Mouse (Mus musculus): ENCODE results near the gene Tulp1.
"Not testable (repeated sequence)": the region's sequence is repeated elsewhere in the genome, so short reads cannot be mapped to it uniquely, and the experiment has no call there.

The Tulp1 gene

DNA sequence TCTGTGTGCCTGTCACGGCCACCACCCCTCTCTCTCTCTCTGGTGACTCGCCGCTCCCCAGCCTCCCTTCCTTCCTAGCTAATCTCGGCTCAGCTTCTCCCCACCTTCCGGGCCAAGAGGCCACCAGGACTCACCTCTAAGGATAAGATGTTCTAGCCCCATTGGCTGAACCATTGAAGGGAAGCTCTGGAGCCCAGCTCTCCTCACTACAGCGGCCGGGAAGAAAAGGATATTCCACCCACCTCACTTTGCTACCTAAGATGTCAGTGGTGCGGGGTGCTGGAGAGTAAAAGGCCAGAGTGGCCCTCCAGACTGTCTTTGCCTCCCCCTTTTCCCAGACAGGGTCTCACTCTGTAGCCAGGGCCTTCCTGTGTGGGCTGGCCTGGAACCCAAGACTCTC lies at the start of gene Tulp1:
Gene Tulp1, minus strand, starts transcription at position 101 of the 400 bp plus-strand sequence.
- no peak for DNase-seq (ENCODE audit: low spot score in 2 of 2)

DNA sequence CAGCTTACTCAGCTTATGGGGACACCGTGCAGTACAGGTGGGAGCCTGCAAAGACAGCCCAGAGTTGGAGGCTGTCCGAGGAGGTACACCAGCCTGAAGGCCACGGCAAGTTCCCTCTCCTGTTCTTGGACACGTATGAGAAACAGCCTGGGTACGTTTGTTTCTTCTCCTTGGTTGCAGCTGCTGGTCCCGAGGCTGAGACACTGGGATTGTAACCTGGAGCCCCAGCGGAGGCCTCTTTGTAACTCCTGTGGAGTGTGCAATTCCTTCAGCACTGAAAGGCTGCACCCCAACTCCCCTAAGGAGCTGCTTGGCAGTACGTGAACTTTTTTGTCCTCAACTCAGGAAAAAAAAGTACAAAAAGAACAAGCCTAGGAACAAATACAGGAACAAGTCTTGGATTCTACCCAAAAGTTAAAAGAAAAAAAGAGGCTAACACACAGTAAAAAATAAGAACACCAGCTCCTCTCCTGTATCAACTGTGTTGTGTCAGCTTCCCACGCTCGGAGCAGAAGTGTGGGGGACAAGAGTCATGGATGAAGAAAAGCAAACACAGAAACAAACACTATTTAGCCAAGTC lies 46.4 kb upstream of the Tulp1 start:
- no peak for DNase-seq (ENCODE audit: low spot score in 2 of 2)

DNA sequence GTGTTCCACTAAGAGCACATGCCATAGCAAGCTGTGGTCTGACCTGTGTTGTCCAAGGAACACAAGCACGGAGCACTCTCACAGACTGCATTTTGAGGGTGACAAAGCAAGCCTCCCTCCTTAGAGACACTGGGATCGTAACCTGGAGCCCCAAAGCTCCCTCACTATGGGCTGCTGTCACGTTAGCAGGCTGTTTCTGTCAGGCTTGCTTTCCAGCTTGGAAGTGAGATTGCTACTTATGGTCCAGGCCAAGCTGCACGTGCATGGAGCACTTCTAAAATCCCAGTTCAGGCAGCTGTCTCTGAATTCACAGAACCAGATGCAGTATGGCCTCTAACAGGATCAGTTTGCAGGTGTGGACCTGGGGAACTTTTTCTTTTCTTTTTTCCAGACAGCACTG lies 45.7 kb upstream of the Tulp1 start:
- no peak for DNase-seq (ENCODE audit: low spot score in 2 of 2)

DNA sequence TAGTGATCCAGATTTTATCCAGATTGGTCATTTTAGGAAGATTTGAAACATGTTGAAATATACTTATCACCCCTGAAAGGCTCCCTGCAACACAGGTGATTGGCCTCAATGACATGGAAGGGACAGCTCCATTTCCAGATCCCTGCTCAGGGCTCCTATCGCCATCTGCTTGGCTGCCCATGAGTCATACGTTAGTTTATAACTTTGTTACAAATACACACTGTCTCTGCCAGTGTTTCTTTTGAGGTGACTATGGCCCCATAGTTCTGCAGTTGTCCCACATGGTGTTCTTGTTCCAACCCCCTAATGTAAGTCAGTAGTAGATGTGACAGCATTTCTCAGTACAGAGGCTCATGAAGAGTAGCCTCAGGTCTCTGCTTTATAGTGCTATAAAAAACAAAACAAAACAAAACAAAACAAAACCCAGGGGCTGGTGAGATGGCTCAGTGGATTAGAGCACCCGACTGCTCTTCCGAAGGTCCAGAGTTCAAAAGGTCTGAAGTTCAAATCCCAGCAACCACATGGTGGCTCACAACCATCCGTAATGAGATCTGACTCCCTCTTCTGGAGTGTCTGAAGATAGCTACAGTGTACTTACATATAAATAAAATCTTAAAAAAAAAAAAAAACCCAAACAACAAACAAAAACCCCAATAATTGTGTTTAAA lies 43.4 kb upstream of the Tulp1 start:
- DNase-seq (ENCODE audit: low spot score in 2 of 2), result no peak

DNA sequence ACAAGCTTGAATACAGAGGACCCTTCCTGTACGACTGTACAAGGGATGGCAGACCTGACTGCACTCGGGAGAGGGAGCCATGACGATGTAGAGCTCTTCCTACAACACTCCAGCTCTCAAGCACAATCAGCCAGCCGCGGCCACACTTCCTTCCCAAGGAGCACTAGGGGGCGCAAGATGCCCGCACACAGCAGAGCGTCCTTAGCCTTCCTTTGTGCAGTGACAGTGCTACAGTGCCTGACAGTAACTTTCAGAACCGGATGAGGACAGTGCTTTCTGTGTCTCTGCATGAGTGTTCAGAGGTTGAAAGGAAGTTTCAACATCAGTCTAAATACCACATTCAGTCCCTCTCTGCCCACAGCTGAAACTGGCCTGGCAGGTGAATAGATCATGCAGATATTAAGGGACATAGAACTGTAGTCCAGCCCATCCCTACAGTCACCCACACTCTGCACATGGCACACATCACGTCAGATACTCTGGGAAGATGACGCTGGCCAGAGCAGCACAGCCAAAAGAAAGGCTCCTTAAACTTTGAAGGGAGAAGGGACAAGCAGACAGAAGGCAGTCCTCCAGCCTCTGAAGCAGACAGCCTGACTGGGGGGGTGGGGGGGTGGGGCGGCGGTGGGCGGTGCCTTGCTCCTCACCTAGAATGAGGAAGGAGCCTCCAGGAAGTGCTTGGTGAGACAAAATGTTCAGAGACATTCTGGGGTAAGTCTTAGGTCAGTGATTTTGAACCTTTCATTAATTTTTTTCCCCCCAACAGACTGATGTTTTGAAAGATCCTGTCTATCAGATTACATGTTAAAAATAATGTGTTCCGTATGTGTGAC lies 42.6 kb upstream of the Tulp1 start:
- DNase-seq (ENCODE audit: low spot score in 2 of 2), result peak; percentile 71 to 81

DNA sequence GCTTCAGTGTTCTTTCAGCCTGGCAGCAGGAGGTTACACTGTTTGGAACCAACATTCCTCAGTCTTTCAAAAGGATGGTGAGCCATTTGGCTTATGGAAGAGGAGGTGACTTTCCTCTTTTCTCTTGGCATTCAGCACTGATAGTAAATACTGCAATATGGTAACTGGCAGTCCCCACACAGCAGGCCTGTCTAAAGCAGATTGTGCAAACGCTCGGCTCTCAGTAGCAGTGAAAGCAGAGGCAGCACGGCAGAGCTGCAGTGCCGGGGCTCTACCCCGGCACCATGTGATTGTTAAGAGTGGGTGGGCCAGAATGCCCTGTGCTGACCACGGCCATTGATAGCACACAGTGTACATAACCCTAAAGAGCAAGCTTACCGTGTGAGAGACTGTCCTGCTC lies 41.4 kb upstream of the Tulp1 start:
- DNase-seq (ENCODE audit: low spot score in 2 of 2), result no peak

DNA sequence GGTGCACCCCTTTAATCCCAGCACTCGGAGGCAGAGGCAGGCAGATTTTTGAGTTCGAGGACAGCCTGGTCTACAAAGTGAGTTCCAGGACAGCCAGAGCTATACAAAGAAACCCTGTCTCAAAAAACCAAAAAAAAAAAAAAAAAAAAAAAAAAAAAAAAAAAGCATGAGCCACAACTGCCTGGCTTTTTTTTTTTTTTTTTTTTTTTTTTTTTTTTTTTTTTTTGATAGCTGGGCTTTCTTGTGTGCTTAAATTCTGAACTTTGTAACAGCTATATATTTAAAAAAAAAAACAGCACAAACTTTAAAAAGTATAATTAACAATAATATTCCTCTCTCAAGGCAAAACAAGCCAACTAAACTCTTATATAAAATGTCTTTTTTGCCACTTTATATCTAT lies 39.7 kb upstream of the Tulp1 start:
- not testable (repeated sequence) for DNase-seq (ENCODE audit: low spot score in 2 of 2)

DNA sequence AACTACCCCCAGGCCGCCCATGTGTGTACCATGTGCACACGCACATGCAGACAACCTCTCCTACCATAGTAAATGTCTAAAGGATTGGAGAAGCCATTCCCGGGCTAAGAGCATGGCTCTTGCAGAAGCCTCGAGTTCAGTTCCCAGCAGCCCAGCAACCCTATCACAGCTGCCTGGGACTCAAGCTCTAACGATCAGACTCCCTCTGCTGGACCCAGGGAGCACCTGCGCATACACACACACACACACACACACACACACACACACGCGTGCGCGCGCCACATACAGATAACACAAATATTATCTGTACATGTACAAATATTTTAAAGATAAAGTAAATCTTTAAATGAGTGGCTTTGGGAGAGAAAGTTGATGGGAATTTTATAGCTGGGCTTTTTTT lies 39.3 kb upstream of the Tulp1 start:
- DNase-seq (ENCODE audit: low spot score in 2 of 2), result no peak

DNA sequence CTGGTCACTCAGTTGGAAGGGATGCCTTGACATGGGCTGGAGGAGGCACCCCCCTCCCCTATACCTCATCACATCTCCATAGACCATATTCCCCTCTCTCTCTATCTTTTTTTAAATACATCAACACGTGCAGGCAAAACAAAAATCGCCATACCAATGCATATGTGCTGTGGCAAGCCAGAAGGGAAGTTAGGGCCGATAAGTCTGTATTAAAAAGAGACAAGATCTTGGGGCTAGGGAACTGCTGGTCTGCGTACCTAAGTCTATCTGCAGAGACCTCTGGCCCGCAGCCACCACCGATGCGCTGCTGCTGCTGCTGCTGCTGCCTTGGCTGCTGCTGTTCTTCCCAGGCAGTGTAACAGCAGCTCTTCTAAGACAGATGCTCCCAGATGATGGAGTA lies 30.0 kb upstream of the Tulp1 start:
- no peak for DNase-seq (ENCODE audit: low spot score in 2 of 2)

DNA sequence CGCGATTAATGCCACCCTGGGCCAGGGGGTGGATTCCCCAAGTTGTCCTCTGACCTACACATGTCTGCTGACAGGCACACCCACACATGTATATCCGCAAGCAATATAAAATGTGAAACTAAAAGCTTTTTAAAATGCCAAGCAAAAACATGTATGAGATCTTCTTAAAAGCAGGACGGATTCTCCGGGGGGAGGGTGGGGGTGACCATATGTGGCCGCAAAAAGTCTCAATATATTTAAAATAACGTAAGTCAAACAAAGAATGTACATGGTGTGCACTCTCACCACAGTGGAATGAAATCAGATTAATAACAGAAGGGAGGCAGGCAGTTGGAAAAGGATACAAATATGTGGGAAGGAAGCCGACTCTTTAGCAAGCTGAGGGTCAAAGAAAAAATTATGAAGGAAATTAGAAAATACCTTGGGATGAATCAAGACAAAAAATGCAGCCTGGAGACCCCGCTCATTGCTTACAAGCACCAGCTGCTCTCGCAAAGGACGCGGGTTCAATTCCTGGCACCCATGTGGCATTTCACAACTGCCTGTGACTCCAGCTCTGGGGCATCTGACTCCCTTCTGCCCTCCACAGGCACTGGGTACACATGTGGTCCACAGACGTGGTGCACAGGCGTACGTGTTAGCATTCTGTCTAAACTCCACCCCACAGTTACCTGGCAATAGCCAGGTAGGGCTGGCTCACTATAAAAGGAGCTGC lies 29.2 kb upstream of the Tulp1 start:
- DNase-seq (ENCODE audit: low spot score in 2 of 2), result no peak

DNA sequence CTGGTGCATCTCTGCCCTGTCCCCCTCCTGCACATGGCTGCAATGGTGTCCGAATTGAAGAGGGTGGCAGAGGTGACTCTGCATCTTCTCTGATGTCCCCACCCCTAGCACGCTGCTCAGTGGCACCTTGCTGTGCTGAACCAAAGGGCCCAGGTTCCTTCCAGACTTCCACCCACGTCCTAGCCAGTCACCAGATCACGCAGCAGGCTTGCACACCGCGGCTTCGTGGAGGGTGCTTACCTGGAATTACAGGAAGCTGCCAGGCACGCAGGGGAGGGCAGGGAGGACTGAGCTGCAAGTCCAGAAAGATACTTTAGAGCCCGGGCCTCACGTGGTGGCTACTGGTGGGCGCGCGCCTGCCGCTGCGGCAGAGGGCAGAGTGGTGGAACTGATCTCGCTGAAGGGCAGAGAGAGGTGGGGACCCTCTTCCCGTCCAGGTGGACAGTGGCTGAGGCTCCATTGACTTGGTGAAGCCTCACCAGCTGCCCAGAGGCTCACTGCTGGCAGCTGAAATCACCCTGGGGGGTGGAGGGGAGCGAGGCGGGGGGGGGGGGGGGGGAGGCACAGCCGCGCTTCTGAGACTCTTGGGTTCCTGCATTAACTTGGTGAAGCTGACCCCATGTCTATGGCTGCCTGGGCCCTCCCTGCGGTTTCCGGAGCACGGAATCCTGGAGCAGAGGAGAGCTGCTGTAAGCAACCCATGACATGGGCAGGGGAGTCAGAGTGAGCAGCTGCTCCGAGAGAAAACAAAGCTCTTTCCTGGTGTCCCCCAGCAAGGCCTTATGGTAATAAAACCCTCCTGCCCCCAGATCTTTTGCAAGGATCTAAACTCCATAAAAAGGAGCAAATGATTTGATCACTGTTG lies 26.8 kb upstream of the Tulp1 start:
- DNase-seq (ENCODE audit: low spot score in 2 of 2), result no peak

DNA sequence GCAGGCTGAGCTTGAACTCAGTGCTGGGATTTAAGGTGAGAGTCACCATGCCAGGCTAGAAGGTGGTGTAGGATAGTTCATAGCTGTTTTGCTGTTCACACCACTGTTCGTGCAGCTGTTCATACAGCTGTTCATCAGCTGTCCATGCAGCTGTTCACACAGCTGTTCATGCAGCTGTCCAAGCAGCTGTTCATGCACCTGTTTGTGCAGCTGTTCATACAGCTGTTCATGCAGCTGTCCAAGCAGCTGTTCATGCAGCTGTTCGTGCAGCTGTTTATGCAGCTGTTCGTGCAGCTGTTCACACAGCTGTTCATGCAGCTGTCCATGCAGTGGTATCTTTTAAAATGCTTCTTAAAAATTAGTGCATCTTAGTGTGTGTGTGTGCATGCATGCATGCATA lies 23.5 kb upstream of the Tulp1 start:
- no peak for DNase-seq (ENCODE audit: low spot score in 2 of 2)

DNA sequence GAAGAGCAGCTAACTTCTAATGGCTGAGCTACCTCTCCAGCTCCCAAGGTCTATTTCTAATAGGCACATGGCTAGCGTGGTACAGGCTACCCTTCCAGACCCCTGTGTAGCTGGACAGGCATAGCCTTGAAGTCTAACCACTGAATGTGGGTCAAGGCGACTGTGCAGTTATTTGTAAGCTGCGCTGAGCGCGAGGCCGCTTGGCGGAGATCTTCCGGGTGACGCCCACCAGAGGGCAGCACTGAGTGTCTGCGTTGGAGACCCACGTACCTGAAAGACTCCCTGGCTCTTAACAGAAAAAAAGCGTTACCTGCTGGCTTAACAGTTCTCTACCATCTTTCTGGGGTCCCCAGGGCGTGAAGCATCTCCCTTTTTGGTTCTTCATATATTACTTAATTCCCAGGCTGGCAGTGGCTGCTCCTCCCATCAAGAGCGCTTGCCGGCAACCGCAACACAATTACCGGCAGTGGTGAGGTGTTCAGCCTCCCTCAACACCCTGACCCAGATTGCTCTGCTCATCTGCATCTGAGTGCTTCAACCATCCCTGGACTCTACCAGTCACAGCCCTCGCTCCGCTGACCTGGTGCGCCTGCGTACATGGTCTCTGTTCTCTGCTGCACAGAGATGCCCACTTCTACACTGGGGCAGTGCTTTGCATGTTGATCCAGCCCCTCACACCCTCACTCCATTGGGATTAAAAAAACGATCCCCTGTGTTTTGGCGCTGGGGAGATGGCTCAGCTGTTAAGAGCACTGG lies 21.3 kb upstream of the Tulp1 start:
- DNase-seq (ENCODE audit: low spot score in 2 of 2), result peak; percentile 69 to 81

DNA sequence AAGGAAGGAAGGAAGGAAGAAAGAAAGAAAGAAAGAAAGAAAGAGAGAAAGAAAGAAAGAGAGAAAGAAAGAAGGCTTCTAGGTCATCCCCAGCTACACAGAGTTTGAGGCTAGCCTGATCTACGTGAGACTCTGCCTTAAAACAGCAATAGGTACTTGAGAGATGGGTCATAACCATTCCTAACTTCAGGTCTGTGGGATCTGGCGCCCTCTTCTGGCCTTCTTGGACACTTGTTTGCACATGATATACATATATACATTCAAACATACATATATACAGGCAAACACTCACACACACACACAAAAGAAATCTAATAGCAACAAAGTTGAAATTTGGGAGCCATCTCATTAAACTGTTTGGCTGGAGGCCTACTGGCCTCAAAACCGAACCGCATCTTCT lies 19.3 kb upstream of the Tulp1 start:
- DNase-seq (ENCODE audit: low spot score in 2 of 2), result no peak

DNA sequence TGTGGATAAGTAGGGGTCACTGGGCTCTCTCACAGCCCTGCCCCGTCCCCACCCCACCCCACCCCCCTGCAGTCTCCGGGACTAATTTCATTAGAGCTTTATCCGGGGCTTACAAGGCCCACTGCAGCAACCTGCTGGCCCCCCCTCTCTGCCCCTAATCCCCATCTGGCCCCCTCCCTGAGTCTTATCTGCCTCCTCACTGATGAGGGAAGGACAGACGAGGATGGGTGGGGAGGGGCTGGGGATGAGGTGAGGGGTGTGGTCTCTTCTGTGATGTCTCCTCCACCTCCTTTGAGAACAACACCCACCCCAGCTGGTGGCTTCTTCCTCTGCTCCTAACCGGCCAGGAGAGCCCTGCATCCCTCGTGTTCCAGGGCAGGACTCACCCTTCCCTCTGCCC lies 15.2 kb upstream of the Tulp1 start:
- no peak for DNase-seq (ENCODE audit: low spot score in 2 of 2)

DNA sequence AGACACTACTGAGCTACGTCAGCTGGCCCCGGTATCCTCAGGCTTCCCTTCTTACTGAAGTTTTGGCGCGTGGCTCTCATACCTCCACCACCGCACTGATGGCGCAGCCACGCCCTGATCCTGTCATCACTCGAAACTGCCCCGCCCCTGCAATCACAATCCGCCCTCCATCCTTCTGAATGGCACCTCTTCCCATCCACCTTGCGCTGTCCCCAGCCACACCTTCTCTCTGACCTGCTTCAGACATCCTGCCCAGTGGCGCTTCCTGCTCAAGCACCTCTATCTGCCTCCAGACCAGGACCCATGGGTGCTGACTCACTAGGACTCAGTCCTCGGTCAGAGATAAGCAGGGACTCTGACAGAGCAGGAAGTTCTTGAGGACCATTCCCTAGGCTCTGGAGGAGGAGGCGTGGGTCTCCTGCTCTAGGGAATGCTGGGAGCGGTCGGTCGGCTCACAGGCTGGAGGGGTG lies 10.6 kb upstream of the Tulp1 start:
- no peak for DNase-seq (ENCODE audit: low spot score in 2 of 2)

DNA sequence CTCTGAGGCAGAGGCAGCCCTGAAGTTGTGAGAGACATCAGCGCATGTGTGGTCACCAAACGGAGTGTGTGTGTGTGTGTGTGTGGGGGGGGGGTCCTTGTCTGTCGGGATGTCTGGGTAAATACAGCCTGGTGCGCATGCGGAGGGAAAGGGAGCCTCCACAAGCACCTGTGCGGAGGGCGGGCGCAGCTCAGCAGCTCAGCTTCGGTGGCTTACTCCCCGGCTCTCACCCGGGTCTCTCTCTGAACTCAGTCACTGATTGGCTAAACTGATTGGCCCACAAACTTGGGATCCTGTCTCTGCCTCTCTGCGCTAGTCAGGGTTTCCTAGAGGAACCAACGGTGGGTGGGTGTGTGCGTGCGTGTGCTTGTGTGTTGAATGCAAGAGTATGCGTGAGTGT lies 9.5 kb upstream of the Tulp1 start:
- DNase-seq (ENCODE audit: low spot score in 2 of 2), result no peak

DNA sequence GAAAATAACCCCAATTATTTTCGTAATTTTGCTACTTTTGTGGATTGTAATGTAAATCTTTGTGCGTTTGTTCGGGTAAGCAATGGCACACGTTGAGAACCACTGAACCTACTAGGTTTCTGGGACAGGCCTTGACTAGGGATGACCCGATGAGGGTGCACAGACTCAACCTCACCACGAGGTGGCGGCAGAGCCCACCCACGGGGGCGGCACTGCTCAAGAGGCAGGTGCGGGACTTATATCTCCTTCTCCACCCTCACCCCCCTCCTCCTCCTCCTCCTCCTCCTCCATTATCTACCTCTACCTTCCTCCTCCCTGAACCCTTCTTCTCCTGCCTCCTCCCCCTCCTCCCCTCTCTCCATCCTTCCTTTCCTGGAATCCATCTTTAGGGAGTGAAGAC lies 8.8 kb upstream of the Tulp1 start:
- no peak for DNase-seq (ENCODE audit: low spot score in 2 of 2)

DNA sequence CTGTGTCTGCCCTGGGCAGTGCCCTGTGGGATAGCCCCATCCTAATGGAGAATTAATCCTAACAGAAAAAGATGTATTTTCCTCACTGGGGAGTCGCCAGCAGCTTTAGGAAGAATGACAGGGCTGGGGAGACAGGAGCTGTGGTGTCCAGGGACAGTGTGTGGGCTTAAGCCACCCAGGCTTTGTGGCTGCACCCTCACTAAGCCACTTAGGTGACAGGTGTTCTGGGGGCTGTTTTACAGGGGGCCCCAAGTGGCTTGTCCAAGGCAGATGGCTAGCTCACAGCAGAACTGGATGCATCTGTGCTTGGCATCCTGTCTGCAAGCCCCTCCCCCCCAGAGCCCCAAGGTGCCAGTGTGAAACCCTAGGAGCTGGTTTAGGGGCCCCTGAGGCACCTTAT lies 6.9 kb upstream of the Tulp1 start:
- DNase-seq (ENCODE audit: low spot score in 2 of 2), result no peak

DNA sequence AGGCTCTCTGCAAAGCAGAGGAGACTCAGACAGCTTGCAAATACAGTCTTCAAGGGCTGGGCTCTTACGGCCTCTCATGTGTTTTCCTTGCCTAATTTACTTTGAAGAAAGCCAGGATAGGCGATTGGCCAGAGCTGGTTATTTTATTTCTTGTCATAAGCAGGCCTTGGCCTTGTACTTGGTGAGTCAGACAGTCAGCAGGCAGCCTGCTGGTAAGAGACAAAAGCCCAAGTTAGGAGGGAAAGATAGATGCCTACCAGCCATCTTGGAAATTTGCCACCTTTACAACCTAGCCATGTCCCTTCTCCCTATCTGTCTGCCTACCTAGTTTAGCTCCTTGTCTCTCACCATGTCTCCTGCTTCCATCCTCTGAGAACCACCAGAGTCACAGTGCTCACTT lies 6.3 kb upstream of the Tulp1 start:
- DNase-seq (ENCODE audit: low spot score in 2 of 2), result no peak

DNA sequence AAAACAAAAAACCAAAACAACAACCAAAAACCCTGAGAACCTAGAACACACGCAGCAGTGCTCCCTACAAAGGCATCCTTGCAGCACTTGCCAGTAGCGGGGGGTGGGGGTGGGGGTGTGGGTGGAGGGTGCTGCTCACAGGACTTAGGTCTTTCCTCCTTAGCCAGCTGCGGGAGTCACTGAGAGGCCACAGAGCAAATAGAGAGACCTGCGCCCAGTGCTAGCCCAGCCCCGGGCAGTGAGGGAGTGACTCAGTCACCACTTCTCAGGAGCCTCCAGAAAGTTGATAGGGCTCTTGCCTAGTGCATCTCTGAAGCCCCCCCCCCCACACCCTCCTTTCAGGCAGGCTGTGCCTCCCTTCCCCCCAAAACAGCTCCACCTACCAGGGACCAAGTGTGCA lies 4.0 kb upstream of the Tulp1 start:
- no peak for DNase-seq (ENCODE audit: low spot score in 2 of 2)

All from frontal cortex, postnatal 14 days (tissue).